In genomic region chr2:15273446-15273845, GRCm38 (mm10) we compare ENCODE assay signal across 24 mouse cellular contexts.
"Had no signal": no experiment of that assay in that cellular context is flagged by ENCODE, and none has a peak within 500 bp of the region (broad histone marks: within the 10 kb centered on the region; RNA-seq: fewer than 3 reads in every experiment).

No protein-coding gene starts in this region.

- H3K4me3 ChIP-seq: embryonic facial prominence, embryonic 10.5 days; embryonic facial prominence, embryonic 12.5 days; embryonic facial prominence, embryonic 13.5 days; embryonic facial prominence, embryonic 15.5 days; erythroblast, embryonic 14.5 days; forebrain, embryonic 10.5 days; forebrain, embryonic 12.5 days; forebrain, embryonic 13.5 days; forebrain, embryonic 15.5 days; gastrocnemius, adult 2 months; heart, embryonic 10.5 days had no signal

- H3K36me3 ChIP-seq: embryonic facial prominence, embryonic 10.5 days; embryonic facial prominence, embryonic 12.5 days; embryonic facial prominence, embryonic 13.5 days; embryonic facial prominence, embryonic 15.5 days; forebrain, embryonic 10.5 days; forebrain, embryonic 12.5 days; forebrain, embryonic 15.5 days; heart, embryonic 10.5 days had no signal

- H3K4me1 ChIP-seq: embryonic facial prominence, embryonic 10.5 days; embryonic facial prominence, embryonic 12.5 days; embryonic facial prominence, embryonic 13.5 days; embryonic facial prominence, embryonic 15.5 days; forebrain, embryonic 10.5 days; forebrain, embryonic 12.5 days; forebrain, embryonic 13.5 days; forebrain, embryonic 15.5 days; heart, embryonic 10.5 days had no signal

- DNase-seq: cerebellum, adult 9-11 months; cerebellum, postnatal 10 days; cerebellum, postnatal 14 days; cerebellum, postnatal 25 days; cerebellum, postnatal 36 days; embryo, embryonic 11 days; forebrain, postnatal 0 days; gastrocnemius, adult 2 months; gastrocnemius, postnatal 10 days; gastrocnemius, postnatal 14 days; gastrocnemius, postnatal 25 days; gastrocnemius, postnatal 36 days; heart, adult 11 months; heart, adult 18-20 months had no signal

- H3K27me3 ChIP-seq: embryonic facial prominence, embryonic 12.5 days; embryonic facial prominence, embryonic 13.5 days; embryonic facial prominence, embryonic 15.5 days; forebrain, embryonic 12.5 days; forebrain, embryonic 13.5 days; forebrain, embryonic 15.5 days had no signal

- H3K27ac ChIP-seq: embryonic facial prominence, embryonic 10.5 days; embryonic facial prominence, embryonic 12.5 days; embryonic facial prominence, embryonic 13.5 days; embryonic facial prominence, embryonic 15.5 days; forebrain, embryonic 10.5 days; forebrain, embryonic 12.5 days; forebrain, embryonic 13.5 days; forebrain, embryonic 15.5 days; gastrocnemius, adult 2 months; heart, embryonic 10.5 days had no signal

- H3K9ac ChIP-seq: embryonic facial prominence, embryonic 12.5 days; embryonic facial prominence, embryonic 13.5 days; embryonic facial prominence, embryonic 15.5 days; forebrain, embryonic 12.5 days; forebrain, embryonic 13.5 days; forebrain, embryonic 15.5 days; forebrain, postnatal 0 days had no signal
